Mouse (Mus musculus): ENCODE results near the gene Hist2h4.
"Not testable (repeated sequence)": the region's sequence is repeated elsewhere in the genome, so short reads cannot be mapped to it uniquely, and the experiment has no call there.

The Hist2h4 gene

GRCm38 (mm10) chr3:96262979-96263550 lies at the start of gene Hist2h4:
TSS of gene Hist2h4 (minus strand) at chr3:96263311.
- peak; percentile 98 for DNase-seq

GRCm38 (mm10) chr3:96312341-96313098 lies 49.4 kb upstream of the Hist2h4 start:
- DNase-seq, result no peak

- DNase-seq, result no peak
These were observed 46.3 kb upstream of the Hist2h4 start for GRCm38 (mm10) chr3:96309441-96309840.

GRCm38 (mm10) chr3:96306506-96306905 lies 43.4 kb upstream of the Hist2h4 start:
- no peak for DNase-seq

GRCm38 (mm10) chr3:96302076-96302475 lies 39.0 kb upstream of the Hist2h4 start:
- DNase-seq, result no peak

GRCm38 (mm10) chr3:96300706-96301529 lies 37.8 kb upstream of the Hist2h4 start:
- DNase-seq, result no peak

- no peak for DNase-seq
These were observed 36.5 kb upstream of the Hist2h4 start for GRCm38 (mm10) chr3:96299562-96299961.

GRCm38 (mm10) chr3:96298360-96298759 lies 35.2 kb upstream of the Hist2h4 start:
- DNase-seq, result no peak

GRCm38 (mm10) chr3:96293787-96294186 lies 30.7 kb upstream of the Hist2h4 start, which contains the start of gene Fcgr1:
TSS of gene Fcgr1 (minus strand) at chr3:96293969.
- no peak for DNase-seq

- DNase-seq, result no peak
These were observed 30.3 kb upstream of the Hist2h4 start for GRCm38 (mm10) chr3:96293368-96293767.

GRCm38 (mm10) chr3:96292641-96293040 lies 29.5 kb upstream of the Hist2h4 start:
- no peak for DNase-seq

- not testable (repeated sequence) for DNase-seq
These were observed 27.6 kb upstream of the Hist2h4 start for GRCm38 (mm10) chr3:96290727-96291126.

- no peak for DNase-seq
These were observed 26.1 kb upstream of the Hist2h4 start for GRCm38 (mm10) chr3:96289201-96289600.

- DNase-seq, result not testable (repeated sequence)
These were observed 24.2 kb upstream of the Hist2h4 start for GRCm38 (mm10) chr3:96287334-96287733.

GRCm38 (mm10) chr3:96284457-96284856 lies 21.3 kb upstream of the Hist2h4 start:
- DNase-seq, result peak; percentile 56

GRCm38 (mm10) chr3:96280660-96281059 lies 17.5 kb upstream of the Hist2h4 start:
- DNase-seq, result no peak

- DNase-seq, result peak; percentile 96
These were observed 14.9 kb upstream of the Hist2h4 start for GRCm38 (mm10) chr3:96277800-96278624.

GRCm38 (mm10) chr3:96277428-96277799 lies 14.3 kb upstream of the Hist2h4 start:
- DNase-seq, result peak; percentile 64

- DNase-seq, result no peak
These were observed 10.7 kb upstream of the Hist2h4 start for GRCm38 (mm10) chr3:96273591-96274465.

- DNase-seq, result peak; percentile 99
These were observed 6.7 kb upstream of the Hist2h4 start, which contains the start of gene Hist2h2bb for GRCm38 (mm10) chr3:96269511-96270474. TSS of gene Hist2h2bb (plus strand) at chr3:96269752.

Data from retina, postnatal 1 day (tissue).